Mouse (Mus musculus): ENCODE data around the gene Cnbd2. TPM values are rescaled to one million over a fixed set of nuclear protein-coding genes. Genes with fewer than 3 reads are reported as not detected.
A peak's percentile ranks its signal among the peaks of the same experiment; 100 is the strongest.

Gene Cnbd2
- total RNA-seq (2021), result 1 to 10 TPM; 2.3 to 3.5 TPM
- long read RNA-seq, experiment 1, partial matches to known transcripts, result 0 of 3 reads
- long read RNA-seq, experiment 1, other reads (novel, unspliced or antisense), result 1 of 3 reads
- long read RNA-seq, experiment 2, partial matches to known transcripts, result 0 of 6 reads
- long read RNA-seq, experiment 2, other reads (novel, unspliced or antisense), result 3 of 6 reads

GRCm38 (mm10) chr2:156312297-156312897 is at the start of gene Cnbd2, which contains the start of gene Scand1:
Gene Cnbd2 (plus strand): TSS chr2:156312299.
Gene Scand1 (minus strand): TSS chr2:156312704.
- DNase-seq (ENCODE audit: low spot score in 2 of 2), result peak; percentile 73

- DNase-seq (ENCODE audit: low spot score in 2 of 2), result no peak
Observed at GRCm38 (mm10) chr2:156263204-156263893, 48.8 kb upstream of the Cnbd2 start.

GRCm38 (mm10) chr2:156267636-156268035 is 44.5 kb upstream of the Cnbd2 start:
- DNase-seq (ENCODE audit: low spot score in 2 of 2), result no peak

GRCm38 (mm10) chr2:156272553-156272952 is 39.5 kb upstream of the Cnbd2 start:
- no peak for DNase-seq (ENCODE audit: low spot score in 2 of 2)

- peak; percentile 65 to 72 for DNase-seq (ENCODE audit: low spot score in 2 of 2)
Observed at GRCm38 (mm10) chr2:156278226-156279017, 33.7 kb upstream of the Cnbd2 start.

- no peak for DNase-seq (ENCODE audit: low spot score in 2 of 2)
Observed at GRCm38 (mm10) chr2:156281227-156281626, 30.9 kb upstream of the Cnbd2 start.

- no peak for DNase-seq (ENCODE audit: low spot score in 2 of 2)
Observed at GRCm38 (mm10) chr2:156285161-156285560, 26.9 kb upstream of the Cnbd2 start.

- DNase-seq (ENCODE audit: low spot score in 2 of 2), result no peak
Observed at GRCm38 (mm10) chr2:156286733-156287132, 25.4 kb upstream of the Cnbd2 start.

- DNase-seq (ENCODE audit: low spot score in 2 of 2), result no peak
Observed at GRCm38 (mm10) chr2:156288222-156288621, 23.9 kb upstream of the Cnbd2 start.

GRCm38 (mm10) chr2:156289552-156290160 is 22.4 kb upstream of the Cnbd2 start:
- DNase-seq (ENCODE audit: low spot score in 2 of 2), result no peak

GRCm38 (mm10) chr2:156291998-156292397 is 20.1 kb upstream of the Cnbd2 start:
- no peak for DNase-seq (ENCODE audit: low spot score in 2 of 2)

GRCm38 (mm10) chr2:156295601-156296063 is 16.5 kb upstream of the Cnbd2 start:
- no peak for DNase-seq (ENCODE audit: low spot score in 2 of 2)

GRCm38 (mm10) chr2:156296190-156296589 is 15.9 kb upstream of the Cnbd2 start:
- DNase-seq (ENCODE audit: low spot score in 2 of 2), result no peak

GRCm38 (mm10) chr2:156297653-156298052 is 14.4 kb upstream of the Cnbd2 start:
- no peak for DNase-seq (ENCODE audit: low spot score in 2 of 2)

- DNase-seq (ENCODE audit: low spot score in 2 of 2), result no peak
Observed at GRCm38 (mm10) chr2:156298458-156298857, 13.6 kb upstream of the Cnbd2 start.

- no peak for DNase-seq (ENCODE audit: low spot score in 2 of 2)
Observed at GRCm38 (mm10) chr2:156302063-156302462, 10.0 kb upstream of the Cnbd2 start.

GRCm38 (mm10) chr2:156304351-156304750 is 7.7 kb upstream of the Cnbd2 start:
- no peak for DNase-seq (ENCODE audit: low spot score in 2 of 2)

- DNase-seq (ENCODE audit: low spot score in 2 of 2), result no peak
Observed at GRCm38 (mm10) chr2:156305818-156306217, 6.3 kb upstream of the Cnbd2 start.

- no peak for DNase-seq (ENCODE audit: low spot score in 2 of 2)
Observed at GRCm38 (mm10) chr2:156307261-156307660, 4.8 kb upstream of the Cnbd2 start.

GRCm38 (mm10) chr2:156309948-156310347 is 2.2 kb upstream of the Cnbd2 start:
- no peak for DNase-seq (ENCODE audit: low spot score in 2 of 2)

- no peak for DNase-seq (ENCODE audit: low spot score in 2 of 2)
Observed at GRCm38 (mm10) chr2:156310455-156310854, 1.6 kb upstream of the Cnbd2 start.

Measured in adrenal gland, adult 18-20 months (tissue).